Mouse (Mus musculus) frontal cortex, postnatal 10 days (tissue): Measurements from ENCODE around the gene Gng4.
A peak's percentile ranks its signal among the peaks of the same experiment; 100 is the strongest.

Experiments used
- DNase-seq, 2 experiments: peaks; one replicate each; pipeline ENCODE4 v3.0.0; 2022; ENCODE audit warnings: low spot score in 2 of 2, mixed read lengths in 1 of 2

The Gng4 gene

DNA sequence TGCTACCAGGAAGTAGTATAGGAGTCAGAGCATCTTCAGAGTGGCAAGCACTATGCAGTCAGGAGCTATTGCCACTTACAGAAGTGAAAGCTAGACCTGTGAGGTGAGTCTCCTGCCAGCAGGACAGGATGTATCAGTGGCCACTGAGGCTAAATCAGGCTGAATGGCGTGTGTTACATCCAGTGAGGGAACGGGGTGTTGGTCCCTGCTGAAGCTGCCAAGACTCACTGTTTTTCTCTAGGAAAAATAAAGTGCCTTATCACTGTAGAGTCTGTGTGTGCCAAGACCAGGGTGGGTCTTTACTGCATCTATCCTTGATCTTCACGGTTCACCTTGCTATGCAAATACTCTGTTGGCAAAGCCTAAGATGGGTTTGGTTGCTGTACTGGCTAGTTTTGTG, 34.8 kb downstream of the Gng4 start:
- DNase-seq, result no peak

DNA sequence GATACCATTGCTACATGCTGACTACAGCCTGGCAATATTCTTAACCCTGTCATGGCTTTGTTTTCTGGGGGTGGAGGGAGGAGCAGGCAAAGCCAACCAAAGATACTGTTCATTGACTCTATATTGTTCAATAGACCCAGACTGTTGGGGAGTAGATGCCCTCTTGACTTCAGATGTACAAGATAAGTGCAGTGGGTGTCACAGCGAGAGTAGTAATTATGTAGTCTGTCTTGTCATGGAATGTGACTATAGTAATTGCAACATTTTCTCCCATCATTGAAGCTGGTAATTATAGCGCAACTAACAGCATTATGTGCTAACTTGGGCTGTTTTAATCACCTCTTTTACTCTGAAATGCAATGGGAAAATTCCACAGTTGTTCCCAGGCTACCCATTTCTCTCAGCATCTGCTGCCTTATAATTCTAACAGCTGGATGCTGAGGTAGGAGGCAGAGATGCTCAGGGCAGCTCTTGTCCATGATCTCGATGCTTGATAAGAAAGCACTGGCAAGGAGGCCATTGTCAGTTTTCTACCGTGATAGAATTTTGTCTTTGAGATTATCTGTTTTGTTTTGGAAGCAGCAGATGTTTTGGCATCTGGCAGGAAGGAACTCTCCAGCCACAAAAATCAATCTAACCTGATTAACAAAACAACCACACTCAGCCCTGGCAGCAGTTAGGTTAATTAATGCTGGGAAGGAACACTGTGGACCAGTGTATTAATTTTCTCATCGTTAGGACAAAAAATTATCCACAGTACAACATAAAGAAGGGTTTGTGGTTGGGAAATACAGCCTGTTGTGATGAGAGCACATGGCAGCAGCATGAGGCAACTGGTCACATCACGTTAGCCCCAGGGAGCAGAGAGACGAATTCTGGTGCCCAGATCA, 36.6 kb downstream of the Gng4 start:
- DNase-seq, result no peak

DNA sequence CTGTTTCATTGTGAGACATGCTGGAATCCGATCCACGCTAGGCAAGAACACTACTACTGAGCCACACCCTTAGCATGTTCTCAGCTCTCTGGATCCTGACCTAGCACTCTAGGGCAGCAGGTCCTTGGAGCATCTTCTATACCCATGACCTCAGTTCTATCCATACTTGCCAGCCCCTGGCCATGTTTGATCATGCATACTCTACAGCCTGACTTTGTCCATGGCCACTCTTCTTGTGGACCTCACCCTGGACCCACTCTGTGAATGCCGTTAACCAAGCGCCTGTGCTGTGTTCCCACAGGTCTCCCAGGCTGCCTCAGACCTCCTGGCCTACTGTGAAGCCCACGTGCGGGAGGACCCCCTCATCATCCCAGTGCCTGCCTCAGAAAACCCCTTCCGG, 41.1 kb downstream of the Gng4 start:
- no peak for DNase-seq

DNA sequence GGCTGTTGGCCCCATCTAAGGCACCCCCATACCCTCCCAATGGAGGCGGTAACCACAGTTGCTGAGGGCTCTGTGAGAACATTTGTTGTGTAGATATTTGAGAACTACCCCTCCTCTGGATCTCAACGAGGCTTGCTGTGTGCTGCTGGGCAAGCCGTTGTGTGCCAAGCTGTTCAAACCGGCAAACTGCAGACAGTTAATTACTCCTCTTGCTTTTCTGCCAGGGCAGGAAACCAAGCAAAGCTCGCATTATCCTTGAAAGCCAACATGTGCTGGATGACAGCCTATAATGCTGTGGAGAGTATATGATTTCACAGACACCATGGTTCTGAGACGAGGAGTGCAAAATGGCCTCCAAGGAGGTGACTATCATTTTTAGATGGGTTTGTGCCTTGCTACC, 42.7 kb downstream of the Gng4 start:
- DNase-seq, result no peak

DNA sequence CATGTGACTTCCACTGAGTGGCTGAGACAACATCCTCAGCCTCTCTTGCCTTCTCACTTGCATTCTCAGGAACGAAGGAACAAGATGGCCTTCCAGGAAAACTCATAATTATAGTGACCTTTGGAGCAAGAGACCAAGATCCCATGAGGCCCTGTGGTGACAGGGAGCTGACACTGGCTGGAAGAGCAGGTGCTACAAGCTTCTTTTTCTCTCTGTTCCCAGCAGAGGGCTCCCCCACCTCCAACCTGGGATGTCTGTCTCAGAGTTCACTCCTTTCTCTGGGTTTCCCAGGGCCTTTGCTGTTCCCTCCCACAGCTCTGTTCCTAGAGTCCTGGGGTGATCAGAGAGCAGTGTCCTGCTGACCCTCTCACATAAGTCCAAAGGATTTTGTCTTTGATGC, 44.3 kb downstream of the Gng4 start:
- DNase-seq, result no peak

DNA sequence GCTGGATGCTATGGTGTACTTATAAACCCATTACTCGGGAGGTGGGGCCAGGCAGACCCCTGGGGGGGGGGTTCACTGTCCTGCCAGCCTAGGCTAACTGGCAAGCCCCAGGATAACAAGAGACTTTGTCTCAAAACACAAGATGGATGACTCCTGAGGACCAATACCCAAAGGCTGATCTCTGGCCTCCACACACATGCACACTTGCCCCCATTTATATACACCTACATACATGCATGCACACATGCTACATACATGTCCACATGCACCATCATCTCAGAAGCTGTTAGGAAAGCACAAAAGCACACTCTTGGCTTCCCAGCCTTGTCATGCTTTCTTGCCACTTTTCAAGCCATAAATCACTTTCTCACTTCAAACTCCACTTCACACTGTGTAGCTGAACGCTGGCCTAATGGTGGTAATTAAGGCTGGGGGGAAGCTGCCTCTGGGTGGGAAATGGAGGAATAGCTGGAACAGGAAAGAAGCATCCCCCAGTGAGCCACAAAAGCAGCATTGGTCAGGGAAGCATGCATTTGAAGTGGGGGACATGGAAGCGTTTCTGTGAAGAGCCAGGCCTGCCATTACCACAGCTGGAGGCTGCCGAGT, 46.7 kb downstream of the Gng4 start:
- no peak for DNase-seq

DNA sequence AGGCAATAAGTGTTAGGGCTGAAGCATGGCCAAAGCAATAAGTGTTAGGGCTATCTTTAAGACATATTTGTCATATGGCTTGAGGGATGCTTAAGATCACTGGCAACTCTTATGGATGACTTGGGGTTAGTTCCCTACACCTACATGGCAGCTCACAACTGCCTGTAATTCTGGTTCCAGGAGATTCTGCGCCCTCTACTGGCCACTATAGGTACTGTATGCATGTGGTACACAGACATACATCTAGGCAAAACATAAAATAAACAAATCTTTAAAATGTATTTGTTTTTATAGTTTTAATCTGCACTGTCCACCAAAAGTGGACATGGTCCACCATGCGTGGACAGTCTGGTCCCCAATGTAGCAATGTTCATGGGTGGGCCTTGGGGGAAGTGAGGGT, 51.3 kb downstream of the Gng4 start:
- DNase-seq, result no peak

DNA sequence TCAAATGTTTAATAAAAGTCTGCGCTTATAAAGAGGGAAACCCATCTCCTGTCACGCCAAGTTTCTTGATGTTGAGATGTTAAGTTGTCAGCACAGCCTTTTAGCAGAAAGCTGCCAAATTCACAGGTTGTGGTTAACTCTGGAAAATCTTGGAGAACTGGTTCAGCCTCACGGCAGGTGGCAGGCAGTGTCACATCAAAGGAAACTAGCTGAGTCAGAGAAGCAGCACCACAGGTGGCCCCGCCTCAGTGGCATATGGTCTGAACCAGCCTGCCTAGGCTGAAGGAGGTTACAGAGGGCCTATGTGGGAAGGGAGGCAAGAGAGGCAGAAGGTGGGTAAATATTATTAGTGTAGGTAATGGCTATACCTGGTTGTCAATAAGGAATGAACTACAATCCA, 61.2 kb downstream of the Gng4 start:
- DNase-seq, result no peak

DNA sequence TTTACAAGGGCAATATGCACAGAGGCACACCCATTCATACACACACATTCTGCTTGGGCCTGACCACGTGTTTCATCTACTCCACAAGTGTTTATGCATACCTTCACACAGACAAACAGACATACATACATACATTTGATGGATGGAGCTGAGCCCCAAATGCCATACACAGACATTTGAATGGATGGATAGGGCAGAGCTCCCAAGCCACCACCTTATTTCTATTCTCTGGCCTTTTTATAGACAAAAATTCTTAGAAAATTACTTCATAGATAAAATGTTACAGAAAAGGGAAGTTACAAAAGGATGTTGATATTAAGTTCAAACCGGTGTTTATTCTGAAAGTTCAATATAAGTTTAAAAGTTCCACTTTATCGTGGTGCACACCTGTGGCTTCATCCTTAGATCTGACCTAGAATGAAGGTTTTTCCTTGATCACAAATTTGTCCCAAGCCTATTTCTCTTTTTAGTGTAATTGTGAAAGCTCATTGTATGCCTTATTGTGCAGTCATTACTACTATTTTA, 63.3 kb downstream of the Gng4 start:
- DNase-seq, result no peak

DNA sequence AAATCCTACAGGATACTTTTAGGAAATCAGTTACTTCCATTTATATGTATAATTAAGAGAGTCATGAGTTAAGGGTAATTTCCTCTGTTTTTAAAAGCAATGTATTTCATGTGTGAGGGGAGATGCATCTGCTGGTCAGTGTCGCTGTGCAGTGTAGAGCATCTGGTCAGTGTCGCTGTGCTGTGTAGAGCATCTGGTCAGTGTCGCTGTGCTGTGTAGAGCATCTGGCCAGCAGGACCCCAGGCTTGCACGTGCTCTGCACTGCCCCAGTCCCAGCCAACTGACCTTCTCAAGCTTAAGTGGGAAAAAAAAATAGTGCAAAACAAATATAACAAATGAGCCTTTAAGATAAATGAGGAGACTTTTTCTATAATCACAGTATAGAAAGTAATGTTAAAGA, 73.3 kb downstream of the Gng4 start:
- no peak for DNase-seq

DNA sequence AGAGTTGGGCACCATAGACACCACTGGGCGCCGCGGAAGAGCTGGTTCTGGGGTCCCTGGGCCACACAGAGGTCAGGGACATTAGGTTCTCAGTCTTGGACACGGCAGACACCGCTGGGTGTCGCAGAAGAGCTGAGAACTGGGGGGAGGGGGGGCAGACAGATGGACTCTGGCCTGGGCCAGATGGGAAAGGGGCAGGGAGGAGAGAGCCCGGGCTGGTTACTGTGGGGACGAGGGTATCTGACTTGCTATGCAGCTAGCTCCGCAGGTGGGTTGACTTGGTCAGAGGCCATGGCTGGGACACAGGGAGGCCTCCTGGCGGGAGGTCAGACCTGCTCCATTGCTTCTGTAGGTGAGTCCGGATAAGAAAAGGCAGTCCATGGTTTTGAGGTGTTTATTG, 78.5 kb downstream of the Gng4 start:
- no peak for DNase-seq

DNA sequence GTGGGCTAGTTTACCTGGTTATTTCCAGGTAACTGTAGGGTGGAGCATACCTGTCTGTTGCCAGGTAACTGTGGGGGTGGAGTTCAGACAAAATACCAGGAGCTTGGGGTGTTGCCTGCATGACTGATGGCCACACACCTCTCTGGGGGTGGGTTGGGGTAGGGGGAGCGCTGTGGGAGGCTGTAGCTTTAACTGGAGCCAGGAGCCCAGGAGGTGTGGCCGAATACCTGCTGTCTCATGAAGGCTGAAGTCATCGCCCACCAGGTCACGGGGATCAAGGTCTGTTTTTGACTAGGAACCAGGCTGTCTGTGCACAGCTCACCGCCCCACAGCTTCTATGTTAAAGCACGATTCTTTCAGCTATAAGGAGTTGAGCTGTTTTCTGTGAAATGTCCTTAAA, 79.1 kb downstream of the Gng4 start:
- DNase-seq, result no peak

DNA sequence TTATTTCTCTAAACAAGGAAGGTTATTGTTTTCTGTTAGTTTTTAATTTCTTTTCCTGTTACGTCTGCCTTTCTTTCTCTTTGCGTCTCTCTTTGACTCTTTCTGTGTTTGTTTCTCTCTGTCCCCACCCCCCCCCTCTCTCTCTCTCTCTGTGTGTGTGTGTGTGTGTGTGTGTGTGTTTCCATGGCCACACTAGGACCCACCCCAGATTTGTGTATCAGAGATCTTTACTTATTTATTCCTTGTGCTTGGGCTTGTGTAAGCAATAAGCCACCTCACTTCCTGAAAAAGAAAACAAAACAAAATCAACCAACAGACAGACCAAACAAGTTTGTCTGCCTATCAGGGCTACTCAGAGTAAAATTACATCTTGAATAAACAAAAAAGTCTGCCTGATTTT, 82.5 kb downstream of the Gng4 start:
- no peak for DNase-seq

DNA sequence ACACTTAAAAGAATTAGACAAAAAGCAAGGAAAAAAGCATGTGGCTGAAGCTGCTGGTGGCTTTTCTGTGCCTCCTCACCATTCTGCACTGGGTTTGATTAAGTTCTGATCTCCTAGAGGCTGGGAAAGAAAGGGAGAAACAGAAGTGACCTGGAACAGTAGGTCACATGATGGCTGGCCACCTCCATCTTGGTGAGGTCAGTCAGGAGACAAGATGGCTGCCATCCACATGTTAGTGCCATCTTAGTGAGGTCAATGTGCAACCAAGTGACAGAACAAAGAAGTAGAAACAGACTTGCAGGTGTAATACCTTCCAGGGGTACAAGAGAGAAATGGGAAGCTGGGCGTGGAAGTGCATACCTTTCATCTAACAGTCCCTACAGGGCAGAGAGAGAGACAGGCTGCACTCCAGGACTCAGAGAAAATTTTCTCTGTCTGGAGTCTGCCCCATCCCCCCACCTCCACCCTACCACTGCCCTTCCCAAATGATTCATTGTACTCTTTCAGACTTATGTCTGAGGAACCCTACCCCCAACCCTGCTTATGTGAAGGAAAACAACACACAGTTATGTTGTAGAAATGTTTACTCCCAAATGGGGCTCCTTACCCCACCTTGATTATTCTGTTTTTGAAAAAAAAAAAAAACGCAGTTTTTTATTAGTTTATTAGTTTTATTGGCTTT, 83.4 kb downstream of the Gng4 start:
- no peak for DNase-seq

DNA sequence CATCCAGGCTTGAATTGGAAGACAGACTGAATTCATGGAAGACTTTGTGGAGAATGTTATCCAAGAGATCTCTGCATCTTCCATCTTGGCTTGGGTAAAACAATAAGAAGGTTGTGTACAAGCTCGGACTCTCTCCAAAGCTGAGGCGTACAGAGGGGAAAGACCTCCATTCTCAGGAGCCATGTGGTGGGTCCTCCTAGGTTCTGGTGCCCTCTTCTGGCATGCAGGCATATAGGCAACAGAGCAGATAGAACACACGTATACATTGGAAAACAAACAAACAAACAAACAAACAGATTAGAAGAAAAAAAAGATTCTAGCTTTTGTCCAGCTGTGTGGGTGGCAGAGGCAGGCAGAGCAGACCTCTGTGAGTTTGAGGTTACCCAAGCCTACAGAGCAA, 84.1 kb downstream of the Gng4 start:
- peak in 1 of 2 experiments; percentile 25 for DNase-seq
